ENCODE assay signal across 10 mouse cellular contexts in the genomic region with DNA sequence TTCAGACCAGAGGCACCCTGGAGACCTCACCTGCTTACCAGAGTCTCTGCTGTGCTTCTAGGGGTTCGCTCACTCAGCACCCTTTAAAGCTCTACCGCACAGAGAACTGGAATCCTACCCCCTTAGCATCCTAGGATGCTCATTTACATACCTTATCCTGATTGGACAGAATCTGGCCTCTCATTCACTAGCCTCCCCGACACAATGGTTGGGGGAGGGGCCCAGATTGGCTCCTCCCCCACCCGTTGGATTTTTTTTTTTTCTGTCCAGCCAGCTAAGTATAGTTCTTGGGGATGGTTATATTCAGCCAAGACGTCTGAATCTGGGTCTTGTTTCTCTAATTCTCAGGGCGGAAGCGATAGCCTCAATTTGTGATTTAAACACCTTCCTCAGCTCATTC. TPM values are rescaled to one million over a fixed set of nuclear protein-coding genes. Genes with fewer than 3 reads are reported as not detected.
DNase-seq lines count a peak whose midpoint lies in the region; ATAC-seq and TF ChIP-seq lines count a peak whose summit lies in the region.
"Had no signal": no experiment of that assay in that cellular context is flagged by ENCODE, and none has a peak within 500 bp of the region (broad histone marks: within the 10 kb centered on the region; RNA-seq: fewer than 3 reads in every experiment).

Gene Ydjc, plus strand, starts transcription at position 283 of the 400 bp plus-strand sequence.

- H3K27me3 ChIP-seq in neural tube, embryonic 15.5 days (replicated peaks) = no peaks in the 10 kb centered on the region

- H3K4me3 ChIP-seq in left cerebral cortex, adult 2 months = no peak within 1 kb of the TSS
- no peak within 1 kb of the TSS for H3K4me3 ChIP-seq in neural tube, embryonic 15.5 days (replicated peaks)

- no peak within 1 kb of the TSS for H3K27ac ChIP-seq in left cerebral cortex, adult 2 months
- no peak within 1 kb of the TSS for H3K27ac ChIP-seq in neural tube, embryonic 15.5 days (replicated peaks)

- no peaks in the 10 kb centered on the region for H3K9me3 ChIP-seq in neural tube, embryonic 15.5 days (replicated peaks)

- peaks cover 17% of the 10 kb centered on the region for H3K4me1 ChIP-seq in neural tube, embryonic 15.5 days

- 24% methylated on average over 7 of the region's 7 CpGs for whole genome bisulfite sequencing in neural tube, embryonic 15.5 days

- no peaks in the 10 kb centered on the region for H3K36me3 ChIP-seq in neural tube, embryonic 15.5 days

- H3K9ac ChIP-seq in neural tube, embryonic 15.5 days (replicated peaks) = no peak within 1 kb of the TSS

- no peak within 1 kb of the TSS for H3K4me2 ChIP-seq in neural tube, embryonic 15.5 days

- intact Hi-C loops in left cerebral cortex, adult 2 months (cut with DNase I) = no loop called here

- ATAC-seq in neural tube, embryonic 15.5 days (ENCODE audit: low FRiP score) = no peak

- TF ChIP-seq CTCF in left cerebral cortex, adult 2 months (IDR thresholded peaks at IDR 0.05) = no peak

- no peak for DNase-seq in left cerebral cortex, adult 2 months (ENCODE audit: extremely low spot score in 1 of 2, low spot score in 2 of 2)
- no peak for DNase-seq in left cerebral cortex, adult 9 months (ENCODE audit: low spot score in 2 of 2)
- peak; percentile 61 for DNase-seq in embryo, embryonic 11 days
- no peak for DNase-seq in layer of hippocampus, postnatal 14 days (ENCODE audit: low spot score in 2 of 2)
- no peak for DNase-seq in right cerebral cortex, postnatal 4 days
- DNase-seq in urinary bladder, postnatal 10 days (ENCODE audit: low spot score) = no peak
- no peak for DNase-seq in cerebellum, postnatal 25 days
- DNase-seq: kidney, adult 18-20 months; thymus, adult 18-20 months had no signal

RNA-seq across cellular contexts. Expression of gene Ydjc, which starts in this region (rescaled TPM):
- total RNA-seq in left cerebral cortex, adult 2 months (2021) = 10 to 100 TPM; 24.0 to 25.4 TPM
- total RNA-seq in layer of hippocampus, postnatal 14 days (2021) = 10 to 100 TPM; 33.6 to 34.8 TPM
- polyA plus RNA-seq in neural tube, embryonic 15.5 days (2015; fragmentation: Nextera tagmentation; extraction: Ambion mirVana) = 45.6 and 52.3 TPM in 2 replicates
